Mouse (Mus musculus): Measurements from ENCODE around the gene Ccdc190. TPM values are rescaled to one million over a fixed set of nuclear protein-coding genes. Genes with fewer than 3 reads are reported as not detected.

The Ccdc190 gene
- total and polyA plus RNA-seq, 2 experiments from 2014 or later: 1.5 to 12.2 TPM

DNA sequence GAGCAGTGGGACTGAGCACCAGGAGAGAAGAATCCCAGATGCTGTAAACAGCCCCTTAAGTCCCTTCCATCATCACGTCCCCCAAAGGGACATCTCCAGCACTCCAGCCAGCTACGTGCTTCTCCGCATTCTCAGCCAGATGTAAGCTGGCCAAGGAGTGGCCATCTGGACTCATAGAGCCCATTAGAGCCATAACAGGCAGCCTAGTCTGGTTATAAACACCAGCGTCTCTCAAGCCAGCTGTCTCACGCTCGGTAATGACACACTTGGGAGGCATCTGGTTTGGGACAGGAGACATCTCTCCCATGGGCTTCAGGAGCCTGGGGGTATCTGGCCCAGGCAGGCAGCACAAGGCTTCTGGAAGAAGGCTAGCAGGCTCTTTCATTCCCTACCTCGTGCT lies 11.8 kb upstream of the Ccdc190 start:
- no peak overlapping the region for H3K4me3 ChIP-seq (ENCODE audit: low read length)
- H3K27me3 ChIP-seq (ENCODE audit: insufficient read depth, low read length): 0 out of 2 replicates have a peak, but pooled peaks cover 4% of the 10 kb centered on the region
- ATAC-seq (no peak), DNase-seq (ENCODE audit: low spot score) (peak; percentile 32)
- H3K9ac ChIP-seq (replicated peaks; ENCODE audit: low read length): no peak overlapping the region
- TF ChIP-seq CTCF (IDR thresholded peaks at IDR 0.05; ENCODE audit: low read depth): no peak
- H3K4me2 ChIP-seq (ENCODE audit: low read depth, low read length): no peak overlapping the region
- no peak overlapping the region for H3K27ac ChIP-seq
- H3K4me1 ChIP-seq (ENCODE audit: insufficient read depth, low read length): 0 out of 2 replicates have a peak, but pooled peaks cover 2% of the 10 kb centered on the region
- H3K9me3 ChIP-seq (ENCODE audit: low read length): no peaks in the 10 kb centered on the region
- 47% methylated on average over 7 of the region's 7 CpGs for WGBS
- no peaks in the 10 kb centered on the region for H3K36me3 ChIP-seq (ENCODE audit: insufficient read depth, low read length)

- no peak for DNase-seq (ENCODE audit: low spot score)
- no peak for TF ChIP-seq CTCF (IDR thresholded peaks at IDR 0.05; ENCODE audit: low read depth)
- H3K4me1 ChIP-seq (ENCODE audit: insufficient read depth, low read length): 0 out of 2 replicates have a peak, but pooled peaks cover 2% of the 10 kb centered on the region
- no peak overlapping the region for H3K4me2 ChIP-seq (ENCODE audit: low read depth, low read length)
- H3K27me3 ChIP-seq (ENCODE audit: insufficient read depth, low read length): 0 out of 2 replicates have a peak, but pooled peaks cover 4% of the 10 kb centered on the region
- H3K9ac ChIP-seq (replicated peaks; ENCODE audit: low read length): no peak overlapping the region
- H3K4me3 ChIP-seq (ENCODE audit: low read length): no peak overlapping the region
- no peaks in the 10 kb centered on the region for H3K9me3 ChIP-seq (ENCODE audit: low read length)
- WGBS: 62% methylated on average over 9 of the region's 9 CpGs
- H3K36me3 ChIP-seq (ENCODE audit: insufficient read depth, low read length): no peaks in the 10 kb centered on the region
- ATAC-seq: no peak
- no peak overlapping the region for H3K27ac ChIP-seq
Observed at GRCm38 (mm10) chr1:169917115-169917796, 11.2 kb upstream of the Ccdc190 start.

- Histone ChIP-seq H3K27me3 (ENCODE audit: insufficient read depth, low read length) (0 out of 2 replicates have a peak, but pooled peaks cover 4% of the 10 kb centered on the region), H3K4me3 (ENCODE audit: low read length) (no peak overlapping the region), H3K9me3 (ENCODE audit: low read length) (no peaks in the 10 kb centered on the region), H3K4me1 (ENCODE audit: insufficient read depth, low read length) (0 out of 2 replicates have a peak, but pooled peaks cover 2% of the 10 kb centered on the region), H3K36me3 (ENCODE audit: insufficient read depth, low read length) (no peaks in the 10 kb centered on the region), H3K27ac (no peak overlapping the region), H3K4me2 (ENCODE audit: low read depth, low read length) (no peak overlapping the region), H3K9ac (replicated peaks; ENCODE audit: low read length) (no peak overlapping the region)
- TF ChIP-seq CTCF (IDR thresholded peaks at IDR 0.05; ENCODE audit: low read depth): peak; percentile 91
- ATAC-seq: peak; percentile 77
- peak; percentile 84 for DNase-seq (ENCODE audit: low spot score)
- 27% methylated on average over 4 of the region's 4 CpGs for WGBS
Observed at GRCm38 (mm10) chr1:169917998-169918397, 10.4 kb upstream of the Ccdc190 start.

DNA sequence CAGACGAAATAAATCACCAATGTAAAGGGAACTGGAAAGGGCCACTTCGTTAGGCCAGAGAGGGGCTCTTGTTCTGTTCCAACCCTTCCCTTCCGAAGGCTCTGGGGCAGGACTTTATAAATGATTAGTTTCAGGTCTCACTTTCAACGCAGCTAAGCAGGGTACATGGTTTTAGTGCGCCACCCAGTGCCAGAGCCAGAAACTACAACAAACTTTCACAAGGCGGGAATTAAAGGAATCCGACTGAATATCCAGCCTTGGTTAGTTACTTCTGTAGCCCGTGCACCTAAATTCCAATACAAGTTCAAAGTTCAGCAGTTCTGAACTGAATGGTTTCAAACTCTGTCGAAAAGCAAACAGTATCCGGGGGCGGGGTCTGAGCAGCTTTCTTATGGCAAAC lies 9.2 kb upstream of the Ccdc190 start:
- Histone ChIP-seq H3K4me1 (ENCODE audit: insufficient read depth, low read length) (0 out of 2 replicates have a peak, but pooled peaks cover 2% of the 10 kb centered on the region), H3K9ac (replicated peaks; ENCODE audit: low read length) (no peak overlapping the region), H3K27ac (no peak overlapping the region), H3K36me3 (ENCODE audit: insufficient read depth, low read length) (no peaks in the 10 kb centered on the region), H3K4me3 (ENCODE audit: low read length) (no peak overlapping the region), H3K9me3 (ENCODE audit: low read length) (no peaks in the 10 kb centered on the region), H3K27me3 (ENCODE audit: insufficient read depth, low read length) (0 out of 2 replicates have a peak, but pooled peaks cover 4% of the 10 kb centered on the region), H3K4me2 (ENCODE audit: low read depth, low read length) (no peak overlapping the region)
- WGBS: 4% methylated on average over 11 of the region's 11 CpGs
- ATAC-seq: 0 out of 2 replicates have a peak, but pooled peaks have one; percentile 55
- peak; percentile 90 for TF ChIP-seq CTCF (IDR thresholded peaks at IDR 0.05; ENCODE audit: low read depth)
- peak; percentile 85 for DNase-seq (ENCODE audit: low spot score)

DNA sequence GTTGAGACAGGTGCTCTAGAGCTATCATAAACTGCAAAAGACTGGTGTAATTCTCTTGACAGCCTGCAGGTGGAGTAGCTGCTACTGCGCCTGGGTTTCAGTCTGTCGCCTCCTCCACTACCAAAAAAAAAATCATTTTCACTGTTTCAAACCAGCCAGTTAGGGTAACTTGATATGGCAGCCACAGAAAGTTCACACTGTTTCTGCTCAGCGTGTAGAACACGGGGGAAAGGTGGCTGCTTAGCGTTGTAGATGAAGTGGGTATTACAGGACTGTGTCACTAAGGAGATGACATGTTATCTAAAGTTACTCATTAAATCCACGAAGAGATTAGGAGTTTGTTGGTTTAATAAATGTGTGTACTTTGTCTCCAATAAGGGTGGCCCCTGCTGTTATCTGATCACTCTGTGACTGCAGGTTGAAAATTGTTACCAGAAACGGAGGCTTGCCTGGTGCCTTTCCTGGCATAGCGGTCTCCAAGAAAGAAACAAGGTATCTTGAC lies 6.7 kb upstream of the Ccdc190 start:
- TF ChIP-seq CTCF (IDR thresholded peaks at IDR 0.05; ENCODE audit: low read depth): peak; percentile 81
- Histone ChIP-seq H3K9ac (replicated peaks; ENCODE audit: low read length) (no peak overlapping the region), H3K4me1 (ENCODE audit: insufficient read depth, low read length) (0 out of 2 replicates have a peak, but pooled peaks cover 2% of the 10 kb centered on the region), H3K4me3 (ENCODE audit: low read length) (no peak overlapping the region), H3K27me3 (ENCODE audit: insufficient read depth, low read length) (0 out of 2 replicates have a peak, but pooled peaks cover 4% of the 10 kb centered on the region), H3K36me3 (ENCODE audit: insufficient read depth, low read length) (no peaks in the 10 kb centered on the region), H3K4me2 (ENCODE audit: low read depth, low read length) (no peak overlapping the region), H3K9me3 (ENCODE audit: low read length) (no peaks in the 10 kb centered on the region), H3K27ac (no peak overlapping the region)
- 41% methylated on average over 8 of the region's 8 CpGs for WGBS
- ATAC-seq (no peak), DNase-seq (ENCODE audit: low spot score) (peak; percentile 66)

DNA sequence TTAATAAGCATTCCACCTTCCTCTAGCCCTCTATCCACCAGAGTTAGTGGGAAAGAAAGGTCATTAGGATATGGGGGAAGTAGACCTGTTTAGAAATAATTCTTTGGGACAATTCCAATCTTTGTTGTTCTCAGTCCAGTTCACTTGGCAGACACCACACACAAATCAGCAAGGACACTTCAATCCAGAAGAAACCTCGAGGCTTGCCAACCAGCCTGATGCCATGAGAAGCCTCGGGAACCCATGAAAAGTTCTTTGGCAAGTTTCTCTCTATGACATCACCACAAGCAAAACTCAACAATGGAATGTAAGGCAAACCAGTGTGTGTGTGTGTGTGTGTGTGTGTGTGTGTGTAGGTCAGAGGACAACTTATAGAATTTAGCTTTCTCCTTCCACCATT lies 3.9 kb upstream of the Ccdc190 start:
- H3K4me2 ChIP-seq (ENCODE audit: low read depth, low read length): no peak overlapping the region
- no peaks in the 10 kb centered on the region for H3K4me1 ChIP-seq (ENCODE audit: insufficient read depth, low read length)
- H3K27ac ChIP-seq: no peak overlapping the region
- no peak for TF ChIP-seq CTCF (IDR thresholded peaks at IDR 0.05; ENCODE audit: low read depth)
- DNase-seq (ENCODE audit: low spot score): peak; percentile 20
- no peak overlapping the region for H3K4me3 ChIP-seq (ENCODE audit: low read length)
- no peaks in the 10 kb centered on the region for H3K9me3 ChIP-seq (ENCODE audit: low read length)
- H3K9ac ChIP-seq (replicated peaks; ENCODE audit: low read length): no peak overlapping the region
- no peaks in the 10 kb centered on the region for H3K36me3 ChIP-seq (ENCODE audit: insufficient read depth, low read length)
- no peak for ATAC-seq
- H3K27me3 ChIP-seq (ENCODE audit: insufficient read depth, low read length): 0 out of 2 replicates have a peak, but pooled peaks cover 4% of the 10 kb centered on the region
- WGBS: 48% methylated on average over 2 of the region's 2 CpGs
